Mouse (Mus musculus): ENCODE measurements around the gene Rras. TPM values are rescaled to one million over a fixed set of nuclear protein-coding genes. Genes with fewer than 3 reads are reported as not detected.

Rras gene
- polyA plus RNA-seq, 1 experiment from 2014 or later = 23.2 TPM

GRCm38 (mm10) chr7:45062239-45062835 lies 44.6 kb downstream of the Rras start, which contains the start of the genes Nosip and Prrg2:
Gene Nosip (plus strand): TSS chr7:45062429.
Gene Prrg2 (minus strand): TSS chr7:45062677.
- ATAC-seq (ENCODE audit: low read depth) = peak; percentile 90
- Histone ChIP-seq H3K4me2 (ENCODE audit: low read depth, low read length) (peak within 1 kb of the TSS; percentile 64), H3K27ac (ENCODE audit: low read length) (peak within 1 kb of the TSS; percentile 94), H3K4me1 (ENCODE audit: control insufficient read depth, low read depth, low read length) (peaks cover 23% of the 10 kb centered on the region), H3K9me3 (replicated peaks; ENCODE audit: control insufficient read depth, low read length) (no peaks in the 10 kb centered on the region), H3K27me3 (ENCODE audit: control insufficient read depth, insufficient read depth, low read depth, low read length) (no peaks in the 10 kb centered on the region), H3K9ac (ENCODE audit: low read depth, low read length) (peak within 1 kb of the TSS; percentile 81), H3K4me3 (ENCODE audit: low read depth, low read length) (peak within 1 kb of the TSS; percentile 84), H3K36me3 (ENCODE audit: control insufficient read depth, insufficient read depth) (no peaks in the 10 kb centered on the region)
- WGBS (ENCODE audit: insufficient replicate concordance) = 0% methylated on average over 31 of the region's 31 CpGs

GRCm38 (mm10) chr7:45067190-45067999 lies 49.6 kb downstream of the Rras start:
- peak; percentile 8; the same call in 1 of the 2 replicates for ATAC-seq (ENCODE audit: low read depth)
- WGBS (ENCODE audit: insufficient replicate concordance) = 42% methylated on average over 4 of the region's 4 CpGs
- Histone ChIP-seq H3K9ac (ENCODE audit: low read depth, low read length) (no peak overlapping the region), H3K4me1 (ENCODE audit: control insufficient read depth, low read depth, low read length) (peaks cover 17% of the 10 kb centered on the region), H3K27me3 (ENCODE audit: control insufficient read depth, insufficient read depth, low read depth, low read length) (no peaks in the 10 kb centered on the region), H3K4me3 (ENCODE audit: low read depth, low read length) (no peak overlapping the region), H3K36me3 (ENCODE audit: control insufficient read depth, insufficient read depth) (no peaks in the 10 kb centered on the region), H3K9me3 (replicated peaks; ENCODE audit: control insufficient read depth, low read length) (no peaks in the 10 kb centered on the region), H3K4me2 (ENCODE audit: low read depth, low read length) (no peak overlapping the region), H3K27ac (ENCODE audit: low read length) (no peak overlapping the region)

GRCm38 (mm10) chr7:45068000-45068318 lies 50.2 kb downstream of the Rras start:
- Histone ChIP-seq H3K9me3 (replicated peaks; ENCODE audit: control insufficient read depth, low read length) (no peaks in the 10 kb centered on the region), H3K27me3 (ENCODE audit: control insufficient read depth, insufficient read depth, low read depth, low read length) (no peaks in the 10 kb centered on the region), H3K4me3 (ENCODE audit: low read depth, low read length) (no peak overlapping the region), H3K4me1 (ENCODE audit: control insufficient read depth, low read depth, low read length) (peaks cover 17% of the 10 kb centered on the region), H3K9ac (ENCODE audit: low read depth, low read length) (no peak overlapping the region), H3K36me3 (ENCODE audit: control insufficient read depth, insufficient read depth) (no peaks in the 10 kb centered on the region), H3K4me2 (ENCODE audit: low read depth, low read length) (no peak overlapping the region), H3K27ac (ENCODE audit: low read length) (no peak overlapping the region)
- peak; percentile 51 for ATAC-seq (ENCODE audit: low read depth)
- WGBS (ENCODE audit: insufficient replicate concordance) = 10% methylated on average over 5 of the region's 5 CpGs

- H3K36me3 ChIP-seq (ENCODE audit: control insufficient read depth, insufficient read depth) = no peaks in the 10 kb centered on the region
- no peak overlapping the region for H3K9ac ChIP-seq (ENCODE audit: low read depth, low read length)
- WGBS (ENCODE audit: insufficient replicate concordance) = 55% methylated on average over 2 of the region's 2 CpGs
- H3K4me3 ChIP-seq (ENCODE audit: low read depth, low read length) = no peak overlapping the region
- no peak overlapping the region for H3K4me2 ChIP-seq (ENCODE audit: low read depth, low read length)
- H3K27me3 ChIP-seq (ENCODE audit: control insufficient read depth, insufficient read depth, low read depth, low read length) = no peaks in the 10 kb centered on the region
- H3K27ac ChIP-seq (ENCODE audit: low read length) = no peak overlapping the region
- no peaks in the 10 kb centered on the region for H3K9me3 ChIP-seq (replicated peaks; ENCODE audit: control insufficient read depth, low read length)
- no peak for ATAC-seq (ENCODE audit: low read depth)
- peaks cover 5% of the 10 kb centered on the region; the same call in 1 of the 2 replicates for H3K4me1 ChIP-seq (ENCODE audit: control insufficient read depth, low read depth, low read length)
These were observed 51.9 kb downstream of the Rras start for GRCm38 (mm10) chr7:45069671-45070070.

Small RNA genes within 50 kb of the gene (microRNA-seq; reads per million reads assigned to microRNA genes)
- 0.74 reads per million for gene Mir7054

Other genes starting within 250 kb of the Rras start
- gene Nup62, start 201.9 kb upstream of the Rras start, polyA plus RNA-seq (2015; fragmentation: Nextera tagmentation; extraction: Ambion mirVana) = 43.4 and 44.7 TPM in 2 replicates
- gene Il4i1, start 201.6 kb upstream of the Rras start, polyA plus RNA-seq (2015; fragmentation: Nextera tagmentation; extraction: Ambion mirVana) = 0.34 and 0.76 TPM in 2 replicates
- 7.3 and 9.7 TPM in 2 replicates for gene Atf5, start 201.3 kb upstream of the Rras start, polyA plus RNA-seq (2015; fragmentation: Nextera tagmentation; extraction: Ambion mirVana)
- 25.6 and 29.1 TPM in 2 replicates for gene Akt1s1, start 169.0 kb upstream of the Rras start, polyA plus RNA-seq (2015; fragmentation: Nextera tagmentation; extraction: Ambion mirVana)
- 32.7 and 33.7 TPM in 2 replicates for gene Tbc1d17, start 168.9 kb upstream of the Rras start, polyA plus RNA-seq (2015; fragmentation: Nextera tagmentation; extraction: Ambion mirVana)
- gene Pnkp, start 160.8 kb upstream of the Rras start, polyA plus RNA-seq (2015; fragmentation: Nextera tagmentation; extraction: Ambion mirVana) = 23.4 and 24.3 TPM in 2 replicates
- 34.8 and 43.4 TPM in 2 replicates for gene Ptov1, start 148.2 kb upstream of the Rras start, polyA plus RNA-seq (2015; fragmentation: Nextera tagmentation; extraction: Ambion mirVana)
- 44.7 and 53.0 TPM in 2 replicates for gene Med25, start 125.2 kb upstream of the Rras start, polyA plus RNA-seq (2015; fragmentation: Nextera tagmentation; extraction: Ambion mirVana)
- gene Fuz, start 121.9 kb upstream of the Rras start, polyA plus RNA-seq (2015; fragmentation: Nextera tagmentation; extraction: Ambion mirVana) = 5.9 and 6.6 TPM in 2 replicates
- 63.3 and 63.7 TPM in 2 replicates for gene Ap2a1, start 88.5 kb upstream of the Rras start, polyA plus RNA-seq (2015; fragmentation: Nextera tagmentation; extraction: Ambion mirVana)
- gene Tsks, start 74.8 kb upstream of the Rras start, polyA plus RNA-seq (2015; fragmentation: Nextera tagmentation; extraction: Ambion mirVana) = 0.12 TPM in 1 of 2 replicates, not detected in the other
- gene Cpt1c, start 43.1 kb upstream of the Rras start, polyA plus RNA-seq (2015; fragmentation: Nextera tagmentation; extraction: Ambion mirVana) = 1.8 and 2.1 TPM in 2 replicates
- gene Prmt1, start 31.4 kb upstream of the Rras start, polyA plus RNA-seq (2015; fragmentation: Nextera tagmentation; extraction: Ambion mirVana) = 95.6 and 98.6 TPM in 2 replicates
- 39.8 and 43.2 TPM in 2 replicates for gene Irf3, start 20.3 kb upstream of the Rras start, polyA plus RNA-seq (2015; fragmentation: Nextera tagmentation; extraction: Ambion mirVana)
- 11.0 and 12.2 TPM in 2 replicates for gene Bcl2l12, start 19.2 kb upstream of the Rras start, polyA plus RNA-seq (2015; fragmentation: Nextera tagmentation; extraction: Ambion mirVana)
- gene Scaf1, start 1.6 kb upstream of the Rras start, polyA plus RNA-seq (2015; fragmentation: Nextera tagmentation; extraction: Ambion mirVana) = 9.8 and 9.9 TPM in 2 replicates
- 1.9 and 2.0 TPM in 2 replicates for gene Prr12, start 34.9 kb downstream of the Rras start, polyA plus RNA-seq (2015; fragmentation: Nextera tagmentation; extraction: Ambion mirVana)
- gene Nosip, start 44.5 kb downstream of the Rras start, polyA plus RNA-seq (2015; fragmentation: Nextera tagmentation; extraction: Ambion mirVana) = 23.4 and 23.8 TPM in 2 replicates
- gene Prrg2, start 44.7 kb downstream of the Rras start, polyA plus RNA-seq (2015; fragmentation: Nextera tagmentation; extraction: Ambion mirVana) = 9.7 and 10.5 TPM in 2 replicates
- gene Rcn3, start 74.3 kb downstream of the Rras start, polyA plus RNA-seq (2015; fragmentation: Nextera tagmentation; extraction: Ambion mirVana) = 20.1 and 22.7 TPM in 2 replicates
- gene Fcgrt, start 85.9 kb downstream of the Rras start, polyA plus RNA-seq (2015; fragmentation: Nextera tagmentation; extraction: Ambion mirVana) = 50.6 and 56.1 TPM in 2 replicates
- 646 and 744 TPM in 2 replicates for gene Rps11, start 106.5 kb downstream of the Rras start, polyA plus RNA-seq (2015; fragmentation: Nextera tagmentation; extraction: Ambion mirVana)
- 558 and 645 TPM in 2 replicates for gene Rpl13a, start 110.8 kb downstream of the Rras start, polyA plus RNA-seq (2015; fragmentation: Nextera tagmentation; extraction: Ambion mirVana)
- 0.12 TPM in 1 of 2 replicates, not detected in the other for gene Gm45713, start 118.3 kb downstream of the Rras start, polyA plus RNA-seq (2015; fragmentation: Nextera tagmentation; extraction: Ambion mirVana)
- gene Flt3l, start 118.5 kb downstream of the Rras start, polyA plus RNA-seq (2015; fragmentation: Nextera tagmentation; extraction: Ambion mirVana) = 3.0 and 3.1 TPM in 2 replicates
- 42.3 and 42.8 TPM in 2 replicates for gene Pih1d1, start 136.3 kb downstream of the Rras start, polyA plus RNA-seq (2015; fragmentation: Nextera tagmentation; extraction: Ambion mirVana)
- 30.0 and 30.3 TPM in 2 replicates for gene Aldh16a1, start 136.6 kb downstream of the Rras start, polyA plus RNA-seq (2015; fragmentation: Nextera tagmentation; extraction: Ambion mirVana)
- not detected in 2 replicates for gene Slc17a7, start 146.0 kb downstream of the Rras start, polyA plus RNA-seq (2015; fragmentation: Nextera tagmentation; extraction: Ambion mirVana)
- gene Gfy, start 161.6 kb downstream of the Rras start, polyA plus RNA-seq (2015; fragmentation: Nextera tagmentation; extraction: Ambion mirVana) = not detected in 2 replicates
- not detected in 2 replicates for gene Pth2, start 163.0 kb downstream of the Rras start, polyA plus RNA-seq (2015; fragmentation: Nextera tagmentation; extraction: Ambion mirVana)
- 0.05 TPM in 1 of 2 replicates, not detected in the other for gene Ccdc155, start 186.9 kb downstream of the Rras start, polyA plus RNA-seq (2015; fragmentation: Nextera tagmentation; extraction: Ambion mirVana)
- 1.5 and 2.2 TPM in 2 replicates for gene Dkkl1, start 194.2 kb downstream of the Rras start, polyA plus RNA-seq (2015; fragmentation: Nextera tagmentation; extraction: Ambion mirVana)
- gene Tead2, start 197.8 kb downstream of the Rras start, polyA plus RNA-seq (2015; fragmentation: Nextera tagmentation; extraction: Ambion mirVana) = 5.0 and 6.5 TPM in 2 replicates
- gene Cd37, start 221.2 kb downstream of the Rras start, polyA plus RNA-seq (2015; fragmentation: Nextera tagmentation; extraction: Ambion mirVana) = 16.4 and 19.3 TPM in 2 replicates
- not detected in 2 replicates for gene Slc6a16, start 223.1 kb downstream of the Rras start, polyA plus RNA-seq (2015; fragmentation: Nextera tagmentation; extraction: Ambion mirVana)

Measured in liver, embryonic 16.5 days (tissue).